Mouse (Mus musculus) spleen, adult 2 months (tissue): ENCODE data around the gene Tmem151b. TPM values are rescaled to one million over a fixed set of nuclear protein-coding genes. Genes with fewer than 3 reads are reported as not detected.

Source experiments
- DNase-seq, 2 experiments: peaks; one replicate each; pipeline versions ENCODE4 v3.0.0 to v3.0.0-alpha.2; 2012 to 2021; ENCODE audit warnings: low spot score in 2 of 2, low read depth in 1 of 2
- H3K27ac ChIP-seq: fragments of 200-500 bp; 2 replicates; pipeline ENCODE4 v1.5.1; 2012; ENCODE audit warnings: low read length, inconsistent platforms; ENCODE audit not compliant: insufficient read depth
- H3K27me3 ChIP-seq: fragments of 200-500 bp; 2 replicates; pipeline ENCODE4 v1.6.1; 2012; ENCODE audit warnings: mild to moderate bottlenecking, moderate library complexity, low read length, inconsistent platforms; ENCODE audit not compliant: control insufficient read depth, insufficient read depth
- H3K36me3 ChIP-seq: fragments of 200-500 bp; 2 replicates; pipeline ENCODE4 v1.6.1; 2012; ENCODE audit warnings: mild to moderate bottlenecking, low read length, inconsistent platforms; ENCODE audit not compliant: control insufficient read depth, insufficient read depth
- H3K4me1 ChIP-seq: fragments of 200-500 bp; 2 replicates; pipeline ENCODE4 v1.6.1; 2011; ENCODE audit warnings: inconsistent platforms; ENCODE audit not compliant: control insufficient read depth, insufficient read depth, insufficient read length
- H3K4me3 ChIP-seq: fragments of 200-500 bp; 2 replicates; pipeline ENCODE4 v1.5.1; 2011; ENCODE audit warnings: mild to moderate bottlenecking, inconsistent platforms; ENCODE audit not compliant: insufficient read depth, insufficient read length; ENCODE audit errors: extremely low read depth
- CTCF ChIP-seq: fragments of 200-500 bp; IDR thresholded peaks from 2 replicates; pipeline ENCODE4 v1.5.1; 2011; ENCODE audit warnings: mild to moderate bottlenecking, inconsistent platforms; ENCODE audit not compliant: insufficient read depth, insufficient read length, insufficient replicate concordance; ENCODE audit errors: extremely low read depth
- POLR2A ChIP-seq: fragments of 200-500 bp; IDR thresholded peaks from 2 replicates; pipeline ENCODE4 v1.6.1; 2011; ENCODE audit warnings: low read depth, low read length, inconsistent platforms
- WGBS: fragments of 180-500 bp; shearing (Covaris S2); methylation state at CpG from one replicate; pipeline ENCODE4 v1.1.7; 2018; 5-methylcytosine and 5-hydroxymethylcytosine counted together
- polyA plus RNA-seq: library from polyadenylated mRNA; depleted of rRNA; stranded (reverse); fragments of >200 nt; gene quantifications from 2 replicates; pipeline ENCODE4 v1.2.3, GENCODE M21; 2012

Gene Tmem151b
- polyA plus RNA-seq, 1 experiment = 2.3 TPM

DNA sequence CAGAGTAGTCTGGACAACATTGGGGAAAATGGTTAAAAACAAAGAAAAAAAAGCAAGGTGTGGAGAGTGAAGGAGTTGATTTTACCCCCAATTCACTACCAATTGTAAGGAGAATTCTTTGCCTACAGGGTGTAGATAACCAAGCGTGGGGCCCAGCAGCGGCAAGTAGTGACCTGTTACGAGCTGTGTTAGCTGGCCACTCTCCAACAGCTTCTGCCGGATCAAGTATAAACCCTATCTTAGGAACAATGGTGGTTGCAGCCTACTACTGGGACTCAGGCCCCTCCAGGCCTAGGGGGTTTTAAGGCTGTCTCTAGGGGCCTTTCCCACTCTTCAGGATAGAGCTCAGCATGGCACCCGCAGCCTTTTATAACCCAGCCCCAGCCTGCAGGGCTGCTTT lies 28.8 kb upstream of the Tmem151b start:
- 59% methylated on average over 5 of the region's 5 CpGs for WGBS
- DNase-seq = no peak
- H3K27ac ChIP-seq = no peak overlapping the region
- H3K4me1 ChIP-seq = peaks cover 6% of the 10 kb centered on the region; the same call in 1 of the 2 replicates
- no peaks in the 10 kb centered on the region for H3K27me3 ChIP-seq
- H3K4me3 ChIP-seq = no peak overlapping the region
- TF ChIP-seq CTCF (no peak), POLR2A (no peak)
- H3K36me3 ChIP-seq = no peaks in the 10 kb centered on the region

DNA sequence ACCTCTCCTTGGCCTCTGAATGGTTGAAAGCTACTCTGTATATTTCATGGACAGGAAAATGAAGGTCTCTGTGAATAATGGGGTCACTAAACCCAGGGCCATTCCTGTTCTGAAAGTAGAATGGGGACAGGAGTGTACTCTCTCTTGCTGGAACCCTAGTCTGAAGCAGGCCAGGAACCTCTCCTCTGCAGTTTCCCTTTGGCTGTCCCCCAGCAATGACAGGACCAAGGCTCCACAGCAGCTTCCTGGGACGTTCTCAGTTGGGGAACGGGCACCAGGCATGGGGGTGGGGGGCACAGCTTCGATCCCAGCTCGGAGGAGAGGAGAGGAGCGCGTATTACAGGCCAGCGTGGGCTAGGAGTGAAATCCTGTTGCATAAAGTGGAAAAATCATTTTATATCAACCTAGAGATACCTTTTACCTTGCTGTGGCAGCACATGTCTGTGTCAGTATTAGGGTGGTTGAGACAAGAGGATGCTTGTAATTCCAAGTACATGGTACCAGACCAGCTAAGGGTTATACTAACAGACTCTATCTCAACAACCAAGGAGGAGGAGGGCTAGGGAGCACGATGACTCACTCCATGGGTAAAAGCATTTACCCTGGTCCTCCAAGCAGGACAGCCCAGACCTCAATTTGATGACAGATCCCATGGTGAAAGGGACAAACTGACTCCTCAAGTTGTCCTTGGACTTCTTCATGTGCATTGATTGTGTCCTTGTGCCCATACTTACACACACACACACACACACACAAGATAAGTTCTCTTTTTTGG lies 25.8 kb upstream of the Tmem151b start:
- no peak for DNase-seq
- no peak overlapping the region for H3K4me3 ChIP-seq
- no peak overlapping the region for H3K27ac ChIP-seq
- peaks cover 8% of the 10 kb centered on the region; the same call in 1 of the 2 replicates for H3K4me1 ChIP-seq
- 91% methylated on average over 8 of the region's 8 CpGs for WGBS
- no peaks in the 10 kb centered on the region for H3K27me3 ChIP-seq
- TF ChIP-seq POLR2A = no peak
- peaks cover 11% of the 10 kb centered on the region for H3K36me3 ChIP-seq

DNA sequence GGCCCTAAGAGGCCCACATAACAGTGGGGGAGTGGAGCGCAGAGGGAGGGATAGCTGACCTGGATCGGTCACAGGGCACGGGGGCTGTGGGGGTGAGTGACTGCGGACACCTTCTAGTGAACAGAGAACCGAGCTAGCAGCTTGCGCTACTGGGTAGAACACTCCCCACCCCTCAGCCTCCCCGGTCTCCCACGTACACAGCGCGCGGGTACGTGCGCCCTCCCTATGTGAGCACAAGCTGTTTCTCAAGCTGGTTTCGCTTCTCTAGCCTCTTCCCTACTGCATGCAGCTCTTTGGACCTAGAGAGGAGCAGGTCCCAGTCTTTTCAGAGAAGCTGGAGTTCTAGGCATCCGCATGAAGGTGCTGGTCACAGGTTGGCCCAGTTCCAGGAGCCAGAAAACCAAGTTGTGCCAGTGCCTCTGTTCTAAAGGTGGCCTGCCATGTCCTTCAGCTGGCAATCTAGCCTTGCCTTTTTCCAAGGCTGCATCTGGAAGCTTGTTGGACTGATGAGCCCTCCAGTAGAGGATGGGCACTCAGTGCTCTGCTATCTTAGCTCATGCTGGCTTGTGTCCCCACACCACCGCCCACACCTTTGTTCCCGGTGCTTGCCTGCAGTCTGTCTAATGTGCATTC lies 24.8 kb upstream of the Tmem151b start:
- Histone ChIP-seq H3K4me3 (peak overlapping the region; percentile 94), H3K4me1 (peaks cover 8% of the 10 kb centered on the region; the same call in 1 of the 2 replicates), H3K27me3 (no peaks in the 10 kb centered on the region), H3K27ac (peak overlapping the region; percentile 99), H3K36me3 (peaks cover 21% of the 10 kb centered on the region)
- peak; percentile 65 to 76 for DNase-seq
- TF ChIP-seq CTCF = peak; percentile 1; the same call in 1 of the 2 replicates
- peak; percentile 46 for TF ChIP-seq POLR2A
- 3% methylated on average over 17 of the region's 17 CpGs for WGBS

DNA sequence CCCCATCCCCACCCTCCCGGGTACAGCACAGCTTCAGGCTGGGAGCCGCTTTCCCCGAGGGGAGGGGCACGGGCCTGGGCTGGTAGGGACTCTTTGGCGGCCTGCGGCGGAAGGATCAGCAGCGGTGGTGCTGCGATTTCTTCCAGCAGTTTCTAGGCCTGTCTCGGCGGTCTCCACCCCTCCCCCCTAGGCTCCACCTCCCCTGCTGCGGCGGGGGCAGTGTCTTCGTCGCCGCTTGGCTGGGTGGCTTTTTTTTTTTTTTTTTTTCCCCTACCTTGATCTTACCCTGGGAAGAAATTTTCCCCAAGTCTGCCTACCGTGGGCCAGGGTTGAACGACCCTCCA lies 24.3 kb upstream of the Tmem151b start:
- TF ChIP-seq POLR2A (0 out of 2 replicates have a peak, but pooled peaks have one; percentile 8), CTCF (no peak)
- H3K4me1 ChIP-seq = peaks cover 8% of the 10 kb centered on the region; the same call in 1 of the 2 replicates
- H3K27ac ChIP-seq = peak overlapping the region; percentile 99
- H3K36me3 ChIP-seq = peaks cover 26% of the 10 kb centered on the region
- H3K4me3 ChIP-seq = peak overlapping the region; percentile 94
- H3K27me3 ChIP-seq = no peaks in the 10 kb centered on the region
- DNase-seq = peak; percentile 89 to 93
- WGBS = under 1% methylated on average over 16 of the region's 18 CpGs

DNA sequence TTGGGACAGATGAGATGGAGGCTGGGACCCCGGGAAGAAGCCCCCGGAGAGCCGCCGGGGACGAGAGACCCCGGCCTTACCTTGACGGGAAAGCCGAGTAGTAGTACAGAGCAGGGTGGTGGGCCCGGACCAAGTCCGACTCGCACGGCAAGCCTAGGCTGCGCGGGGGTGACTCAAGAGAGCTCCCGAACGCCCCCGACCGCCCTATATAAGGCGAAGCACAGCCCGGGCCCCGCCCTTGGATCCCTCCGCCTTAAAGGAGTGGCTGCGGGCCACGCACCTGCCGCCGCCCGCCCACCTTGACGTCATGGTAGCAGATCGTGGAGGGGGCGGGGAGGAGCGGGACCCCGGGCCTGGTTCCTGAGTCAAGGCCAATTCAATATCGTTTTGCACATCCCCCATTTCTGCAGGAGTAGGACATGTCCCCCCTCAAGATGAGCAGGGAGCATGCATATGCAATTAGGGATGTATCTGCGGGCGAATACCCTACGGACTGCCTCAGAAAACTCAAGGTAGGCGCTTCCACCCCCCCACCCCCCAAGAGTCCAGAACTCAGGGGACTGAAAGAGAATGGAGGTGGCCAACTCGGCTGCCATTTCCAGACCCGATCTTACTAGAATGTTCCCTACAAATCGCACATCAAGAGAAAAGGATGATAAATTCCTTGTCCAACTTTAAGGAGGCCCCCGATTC lies 23.8 kb upstream of the Tmem151b start, which contains the start of gene Hsp90ab1:
Hsp90ab1 (minus strand) TSS at position 185 of the 693 bp plus-strand sequence.
- WGBS = under 1% methylated on average over 41 of the region's 41 CpGs
- Histone ChIP-seq H3K27me3 (no peaks in the 10 kb centered on the region), H3K36me3 (peaks cover 29% of the 10 kb centered on the region), H3K27ac (peak within 1 kb of the TSS; percentile 99), H3K4me3 (peak within 1 kb of the TSS; percentile 94), H3K4me1 (peaks cover 8% of the 10 kb centered on the region; the same call in 1 of the 2 replicates)
- TF ChIP-seq CTCF = no peak
- TF ChIP-seq POLR2A = peak; percentile 98
- DNase-seq = peak; percentile 95 to 98

DNA sequence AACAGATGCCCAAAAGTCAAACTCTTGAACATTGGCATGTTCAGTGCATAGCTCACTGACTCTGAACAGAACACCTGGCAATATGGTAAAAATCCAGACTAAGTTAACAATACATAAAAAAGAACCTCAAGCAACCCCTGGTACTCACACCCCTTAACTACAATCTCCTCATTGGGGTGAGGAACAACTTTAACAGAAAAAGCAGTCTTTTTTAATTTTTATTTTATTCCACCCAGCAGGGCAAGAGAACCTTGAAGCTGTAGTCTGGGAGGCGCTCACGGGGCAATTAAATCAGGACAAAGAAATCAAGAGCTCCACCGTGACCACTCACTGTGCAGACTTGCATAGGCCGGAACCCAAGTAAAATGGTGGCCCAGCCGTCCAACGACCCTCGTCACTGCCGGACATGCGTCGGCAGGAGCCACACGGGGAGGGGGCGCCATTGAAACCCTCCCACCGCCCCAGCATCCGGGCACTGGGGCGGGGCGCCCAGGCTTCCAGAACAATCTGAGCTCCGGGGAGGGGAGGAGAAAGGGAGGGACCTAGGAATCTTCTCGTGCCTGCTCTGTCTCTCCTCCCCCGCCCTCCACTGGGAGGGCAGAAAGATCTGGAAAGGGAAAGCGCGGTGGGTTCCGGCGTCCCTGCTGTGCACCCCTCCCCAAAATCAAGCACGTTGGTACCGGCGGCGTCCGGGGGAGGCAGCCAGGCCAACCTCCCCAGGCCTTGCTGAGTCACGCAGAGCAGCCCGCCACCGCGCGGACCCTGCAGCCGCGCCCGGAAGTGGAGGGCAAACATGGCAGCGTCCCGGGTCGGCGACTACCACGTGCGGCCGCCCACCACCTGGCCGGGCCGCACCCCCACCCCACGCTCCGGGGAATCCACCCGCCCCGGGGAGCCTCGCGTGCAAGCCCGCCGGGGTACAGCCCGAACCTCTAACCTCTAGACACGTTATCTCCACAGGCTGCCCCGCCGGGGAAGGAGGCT lies 22.9 kb upstream of the Tmem151b start:
- Histone ChIP-seq H3K4me1 (peaks cover 8% of the 10 kb centered on the region; the same call in 1 of the 2 replicates), H3K36me3 (peaks cover 35% of the 10 kb centered on the region), H3K4me3 (peak overlapping the region; percentile 94), H3K27ac (peak overlapping the region; percentile 98), H3K27me3 (no peaks in the 10 kb centered on the region)
- DNase-seq = peak in 1 of 2 experiments; percentile 63
- under 1% methylated on average over 57 of the region's 57 CpGs for WGBS
- TF ChIP-seq POLR2A (no peak), CTCF (no peak)
